35 mouse cellular contexts compared by ENCODE assay signal in genomic region chr13:83113808-83114207, GRCm38 (mm10).
"Had no signal": no experiment of that assay in that cellular context is flagged by ENCODE, and none has a peak within 500 bp of the region (broad histone marks: within the 10 kb centered on the region; RNA-seq: fewer than 3 reads in every experiment).

No protein-coding gene starts in this region.

- H3K4me1 ChIP-seq: heart, embryonic 10.5 days; intestine, embryonic 15.5 days; kidney, embryonic 15.5 days had no signal

- DNase-seq: heart, postnatal 10 days; heart, postnatal 14 days; heart, postnatal 36 days; heart, postnatal 4 days; kidney, adult 11 months; kidney, adult 18-20 months; kidney, adult 2 months; kidney, adult 8-10 months; kidney, adult 9 months; kidney, postnatal 10 days; kidney, postnatal 14 days; kidney, postnatal 25 days; kidney, postnatal 36 days; kidney, postnatal 4 days; layer of hippocampus, adult 9-11 months; layer of hippocampus, postnatal 36 days had no signal

- H3K9me3 ChIP-seq: heart, embryonic 10.5 days; heart, embryonic 12.5 days; heart, embryonic 13.5 days; heart, embryonic 15.5 days; hindbrain, embryonic 10.5 days; hindbrain, embryonic 12.5 days; hindbrain, embryonic 13.5 days; hindbrain, embryonic 15.5 days; intestine, embryonic 15.5 days; kidney, embryonic 15.5 days had no signal

- H3K27me3 ChIP-seq: heart, embryonic 12.5 days; heart, embryonic 13.5 days; heart, embryonic 15.5 days; hindbrain, embryonic 12.5 days; hindbrain, embryonic 13.5 days; hindbrain, embryonic 15.5 days; intestine, embryonic 15.5 days; kidney, embryonic 15.5 days had no signal

- H3K4me3 ChIP-seq: heart, embryonic 10.5 days; heart, embryonic 12.5 days; heart, embryonic 13.5 days; heart, embryonic 15.5 days; hindbrain, embryonic 10.5 days; hindbrain, embryonic 12.5 days; hindbrain, embryonic 13.5 days; hindbrain, embryonic 15.5 days; intestine, embryonic 15.5 days; kidney, embryonic 15.5 days; layer of hippocampus, adult 2 months had no signal

- H3K36me3 ChIP-seq: heart, embryonic 10.5 days; heart, embryonic 12.5 days; heart, embryonic 13.5 days; heart, embryonic 15.5 days; hindbrain, embryonic 10.5 days; hindbrain, embryonic 12.5 days; hindbrain, embryonic 13.5 days; hindbrain, embryonic 15.5 days; intestine, embryonic 15.5 days; kidney, embryonic 15.5 days had no signal

- H3K27ac ChIP-seq: heart, embryonic 10.5 days; heart, embryonic 13.5 days; heart, embryonic 15.5 days; hindbrain, embryonic 10.5 days; hindbrain, embryonic 12.5 days; hindbrain, embryonic 13.5 days; hindbrain, embryonic 14.5 days; hindbrain, embryonic 15.5 days; hindbrain, postnatal 0 days; intestine, embryonic 15.5 days; kidney, embryonic 15.5 days; kidney, postnatal 0 days; layer of hippocampus, adult 2 months had no signal

- ATAC-seq: hindbrain, embryonic 16.5 days; hindbrain, postnatal 0 days; inflammation-experienced regulatory T-cells, adult 6 months; intestine, embryonic 15.5 days; intestine, embryonic 16.5 days; intestine, postnatal 0 days had no signal

- H3K9ac ChIP-seq: heart, embryonic 12.5 days; heart, embryonic 13.5 days; heart, embryonic 15.5 days; hindbrain, embryonic 12.5 days; hindbrain, embryonic 13.5 days; hindbrain, embryonic 14.5 days; hindbrain, embryonic 15.5 days; intestine, embryonic 15.5 days; kidney, embryonic 15.5 days had no signal

- H3K4me2 ChIP-seq: heart, embryonic 11.5 days; heart, embryonic 12.5 days; heart, embryonic 13.5 days; heart, embryonic 15.5 days; hindbrain, embryonic 12.5 days; hindbrain, embryonic 13.5 days; hindbrain, embryonic 14.5 days; hindbrain, embryonic 15.5 days; intestine, embryonic 15.5 days; kidney, embryonic 15.5 days had no signal
